Mouse (Mus musculus): Measurements from ENCODE around the gene Olfr527. TPM values are rescaled to one million over a fixed set of nuclear protein-coding genes. Genes with fewer than 3 reads are reported as not detected.

Gene Olfr527
- polyA plus RNA-seq, 1 experiment from 2014 or later, result not detected

DNA sequence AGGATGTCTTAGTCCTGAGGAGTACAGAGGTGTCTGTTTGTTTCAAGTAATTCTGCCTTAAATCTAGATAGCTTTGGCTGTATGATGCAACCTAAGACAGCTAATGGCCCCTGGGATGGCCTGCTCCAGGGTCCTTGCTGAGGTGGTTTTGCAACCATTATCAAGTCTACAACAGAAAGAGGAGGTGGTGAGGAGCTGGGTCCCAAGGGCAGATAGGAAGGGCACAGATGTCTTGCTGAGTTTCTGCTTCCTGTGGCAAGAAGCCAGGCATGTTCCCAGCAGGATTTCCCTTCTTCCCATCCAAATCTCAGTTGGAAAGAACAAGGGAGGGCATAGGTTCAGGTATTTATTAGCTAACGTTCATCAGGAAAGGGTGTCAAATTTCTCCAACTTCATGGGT, 42.4 kb downstream of the Olfr527 start, which contains the start of gene Olfr530:
TSS of gene Olfr530 (minus strand) at position 101 of the 400 bp plus-strand sequence.
- 65% methylated on average over 1 of the region's 1 CpGs for WGBS
- H3K27ac ChIP-seq (ENCODE audit: low read length), result no peak within 1 kb of the TSS
- H3K9me3 ChIP-seq (ENCODE audit: control insufficient read depth, low read length), result no peaks in the 10 kb centered on the region
- no peak within 1 kb of the TSS for H3K4me2 ChIP-seq (ENCODE audit: low read depth, low read length)
- no peak for ATAC-seq
- no peaks in the 10 kb centered on the region for H3K4me1 ChIP-seq (ENCODE audit: control insufficient read depth, insufficient read depth, low read length)
- H3K36me3 ChIP-seq (ENCODE audit: control insufficient read depth, insufficient read depth, low read length), result no peaks in the 10 kb centered on the region
- H3K9ac ChIP-seq (ENCODE audit: low read depth, low read length), result no peak within 1 kb of the TSS
- H3K27me3 ChIP-seq (replicated peaks; ENCODE audit: control insufficient read depth, insufficient read depth, low read length), result no peaks in the 10 kb centered on the region
- H3K4me3 ChIP-seq (ENCODE audit: low read length), result no peak within 1 kb of the TSS

- no peak overlapping the region for H3K9ac ChIP-seq (ENCODE audit: low read depth, low read length)
- H3K27me3 ChIP-seq (replicated peaks; ENCODE audit: control insufficient read depth, insufficient read depth, low read length), result no peaks in the 10 kb centered on the region
- WGBS, result 96% methylated on average over 2 of the region's 2 CpGs
- no peaks in the 10 kb centered on the region for H3K36me3 ChIP-seq (ENCODE audit: control insufficient read depth, insufficient read depth, low read length)
- H3K4me1 ChIP-seq (ENCODE audit: control insufficient read depth, insufficient read depth, low read length), result no peaks in the 10 kb centered on the region
- H3K4me3 ChIP-seq (ENCODE audit: low read length), result no peak overlapping the region
- H3K4me2 ChIP-seq (ENCODE audit: low read depth, low read length), result no peak overlapping the region
- ATAC-seq, result no peak
- H3K27ac ChIP-seq (ENCODE audit: low read length), result no peak overlapping the region
- H3K9me3 ChIP-seq (ENCODE audit: control insufficient read depth, low read length), result no peaks in the 10 kb centered on the region
Observed at GRCm38 (mm10) chr7:140376911-140377310, 43.1 kb downstream of the Olfr527 start.

Other genes with a start within 250 kb of the Olfr527 start
- 902 and 1,035 TPM in 2 replicates for gene Prap1, start 240.6 kb upstream of the Olfr527 start, polyA plus RNA-seq (2015; fragmentation: Nextera tagmentation; extraction: Ambion mirVana)
- 68.2 and 70.7 TPM in 2 replicates for gene Fuom, start 231.6 kb upstream of the Olfr527 start, polyA plus RNA-seq (2015; fragmentation: Nextera tagmentation; extraction: Ambion mirVana)
- gene Paox, start 218.2 kb upstream of the Olfr527 start, polyA plus RNA-seq (2015; fragmentation: Nextera tagmentation; extraction: Ambion mirVana), result 38.6 and 41.0 TPM in 2 replicates
- 216 and 217 TPM in 2 replicates for gene Echs1, start 217.5 kb upstream of the Olfr527 start, polyA plus RNA-seq (2015; fragmentation: Nextera tagmentation; extraction: Ambion mirVana)
- gene Mtg1, start 196.5 kb upstream of the Olfr527 start, polyA plus RNA-seq (2015; fragmentation: Nextera tagmentation; extraction: Ambion mirVana), result 31.1 and 33.3 TPM in 2 replicates
- 0.89 and 1.4 TPM in 2 replicates for gene Sprn, start 179.1 kb upstream of the Olfr527 start, polyA plus RNA-seq (2015; fragmentation: Nextera tagmentation; extraction: Ambion mirVana)
- gene Olfr522, start 169.3 kb upstream of the Olfr527 start, polyA plus RNA-seq (2015; fragmentation: Nextera tagmentation; extraction: Ambion mirVana), result not detected in 2 replicates
- gene Olfr523, start 160.8 kb upstream of the Olfr527 start, polyA plus RNA-seq (2015; fragmentation: Nextera tagmentation; extraction: Ambion mirVana), result not detected in 2 replicates
- gene Olfr524, start 128.1 kb upstream of the Olfr527 start, polyA plus RNA-seq (2015; fragmentation: Nextera tagmentation; extraction: Ambion mirVana), result not detected in 2 replicates
- gene Cd163l1, start 115.8 kb upstream of the Olfr527 start, polyA plus RNA-seq (2015; fragmentation: Nextera tagmentation; extraction: Ambion mirVana), result 0.21 and 0.37 TPM in 2 replicates
- gene 5830411N06Rik, start 86.7 kb upstream of the Olfr527 start, polyA plus RNA-seq (2015; fragmentation: Nextera tagmentation; extraction: Ambion mirVana), result not detected in 2 replicates
- not detected in 2 replicates for gene Olfr525, start 13.2 kb upstream of the Olfr527 start, polyA plus RNA-seq (2015; fragmentation: Nextera tagmentation; extraction: Ambion mirVana)
- not detected in 2 replicates for gene Olfr60, start 27.7 kb downstream of the Olfr527 start, polyA plus RNA-seq (2015; fragmentation: Nextera tagmentation; extraction: Ambion mirVana)
- gene Olfr530, start 42.3 kb downstream of the Olfr527 start, polyA plus RNA-seq (2015; fragmentation: Nextera tagmentation; extraction: Ambion mirVana), result not detected in 2 replicates
- gene Olfr531, start 68.9 kb downstream of the Olfr527 start, polyA plus RNA-seq (2015; fragmentation: Nextera tagmentation; extraction: Ambion mirVana), result not detected in 2 replicates
- gene Olfr532, start 87.6 kb downstream of the Olfr527 start, polyA plus RNA-seq (2015; fragmentation: Nextera tagmentation; extraction: Ambion mirVana), result not detected in 2 replicates
- gene Olfr533, start 129.4 kb downstream of the Olfr527 start, polyA plus RNA-seq (2015; fragmentation: Nextera tagmentation; extraction: Ambion mirVana), result not detected in 2 replicates
- not detected in 2 replicates for gene Olfr535, start 150.2 kb downstream of the Olfr527 start, polyA plus RNA-seq (2015; fragmentation: Nextera tagmentation; extraction: Ambion mirVana)
- not detected in 2 replicates for gene Olfr536, start 173.4 kb downstream of the Olfr527 start, polyA plus RNA-seq (2015; fragmentation: Nextera tagmentation; extraction: Ambion mirVana)
- gene Olfr538, start 233.9 kb downstream of the Olfr527 start, polyA plus RNA-seq (2015; fragmentation: Nextera tagmentation; extraction: Ambion mirVana), result not detected in 2 replicates

All from intestine, embryonic 16.5 days (tissue).